Comparison of ENCODE assay signal across 27 mouse cellular contexts in genomic region chr7:120933680-120934195, GRCm38 (mm10). TPM values are rescaled to one million over a fixed set of nuclear protein-coding genes. Genes with fewer than 3 reads are reported as not detected.
DNase-seq lines count a peak whose midpoint lies in the region; ATAC-seq and TF ChIP-seq lines count a peak whose summit lies in the region.
"Had no signal": no experiment of that assay in that cellular context is flagged by ENCODE, and none has a peak within 500 bp of the region (broad histone marks: within the 10 kb centered on the region; RNA-seq: fewer than 3 reads in every experiment).

No protein-coding gene starts in this region.

- H3K9me3 ChIP-seq in intestine, embryonic 15.5 days, result no peaks in the 10 kb centered on the region
- no peaks in the 10 kb centered on the region for H3K9me3 ChIP-seq in intestine, postnatal 0 days (ENCODE audit: control insufficient read depth)
- H3K9me3 ChIP-seq in liver, embryonic 13.5 days (replicated peaks), result no peaks in the 10 kb centered on the region
- H3K9me3 ChIP-seq: embryonic facial prominence, embryonic 15.5 days; forebrain, embryonic 10.5 days; heart, embryonic 13.5 days; hindbrain, embryonic 13.5 days; megakaryocyte, embryonic 14.5 days had no signal

- no peak for TF ChIP-seq CTCF in intestine, postnatal 0 days (IDR thresholded peaks at IDR 0.05; ENCODE audit: low read depth)

- no peak overlapping the region for H3K4me3 ChIP-seq in intestine, embryonic 15.5 days (replicated peaks)
- no peak overlapping the region for H3K4me3 ChIP-seq in intestine, postnatal 0 days (ENCODE audit: low read depth, low read length)
- no peak overlapping the region for H3K4me3 ChIP-seq in liver, embryonic 13.5 days (replicated peaks)
- H3K4me3 ChIP-seq: embryonic facial prominence, embryonic 15.5 days; forebrain, embryonic 10.5 days; heart, embryonic 13.5 days; hindbrain, embryonic 13.5 days; megakaryocyte, embryonic 14.5 days; myocyte had no signal

- peak; percentile 56 for DNase-seq in c-Kit-positive CD71-positive TER-119-positive erythroid progenitor cells, embryonic 14.5 days (ENCODE audit: low spot score)
- DNase-seq in liver, embryonic 13.5 days, result peak; percentile 51
- DNase-seq in ovary, adult 18-20 months (ENCODE audit: low spot score), result no peak
- no peak for DNase-seq in layer of hippocampus, adult 8-10 months (ENCODE audit: low spot score in 2 of 2)
- DNase-seq: adrenal gland, adult 2 months; cerebellum, adult 8-10 months; cerebellum, postnatal 36 days; gastrocnemius, postnatal 14 days; heart, adult 18-20 months; heart, postnatal 36 days; kidney, adult 8-10 months; kidney, postnatal 10 days; lung, adult 2 months; lung, postnatal 14 days; midbrain, embryonic 14.5 days had no signal

- no peak overlapping the region for H3K9ac ChIP-seq in intestine, embryonic 15.5 days
- H3K9ac ChIP-seq in intestine, postnatal 0 days (ENCODE audit: low read depth, low read length), result no peak overlapping the region
- peak overlapping the region; percentile 26 for H3K9ac ChIP-seq in liver, embryonic 13.5 days
- H3K9ac ChIP-seq: embryonic facial prominence, embryonic 15.5 days; heart, embryonic 13.5 days; hindbrain, embryonic 13.5 days had no signal

- H3K27ac ChIP-seq in intestine, embryonic 15.5 days, result no peak overlapping the region
- no peak overlapping the region for H3K27ac ChIP-seq in intestine, postnatal 0 days (ENCODE audit: low read depth, low read length)
- peak overlapping the region; percentile 49 for H3K27ac ChIP-seq in liver, embryonic 13.5 days
- H3K27ac ChIP-seq: embryonic facial prominence, embryonic 15.5 days; forebrain, embryonic 10.5 days; heart, embryonic 13.5 days; hindbrain, embryonic 13.5 days had no signal

- H3K36me3 ChIP-seq in intestine, embryonic 15.5 days, result peaks cover 61% of the 10 kb centered on the region
- peaks cover 89% of the 10 kb centered on the region for H3K36me3 ChIP-seq in intestine, postnatal 0 days (ENCODE audit: control insufficient read depth, insufficient read depth)
- peaks cover 92% of the 10 kb centered on the region for H3K36me3 ChIP-seq in liver, embryonic 13.5 days

- ATAC-seq in intestine, embryonic 15.5 days, result 0 out of 2 replicates have a peak, but pooled peaks have one; percentile 24
- no peak for ATAC-seq in intestine, postnatal 0 days
- peak; percentile 83 for ATAC-seq in liver, embryonic 13.5 days (ENCODE audit: low read depth)
- ATAC-seq in megakaryocyte-erythroid progenitor cell, adult 5-6 weeks (replicated peaks; ENCODE audit: low FRiP score, low TSS enrichment, poor library complexity, severe bottlenecking), result peak; percentile 84
- ATAC-seq: forebrain, embryonic 16.5 days had no signal

- no peaks in the 10 kb centered on the region for H3K27me3 ChIP-seq in intestine, embryonic 15.5 days (replicated peaks)
- H3K27me3 ChIP-seq in intestine, postnatal 0 days (replicated peaks; ENCODE audit: control insufficient read depth, insufficient read depth, low read length), result no peaks in the 10 kb centered on the region
- no peaks in the 10 kb centered on the region for H3K27me3 ChIP-seq in liver, embryonic 13.5 days
- H3K27me3 ChIP-seq: embryonic facial prominence, embryonic 15.5 days; heart, embryonic 13.5 days; hindbrain, embryonic 13.5 days; megakaryocyte, embryonic 14.5 days had no signal

- no peak overlapping the region for H3K4me2 ChIP-seq in intestine, embryonic 15.5 days (replicated peaks)
- H3K4me2 ChIP-seq in intestine, postnatal 0 days (replicated peaks; ENCODE audit: low read depth), result no peak overlapping the region
- H3K4me2 ChIP-seq in liver, embryonic 13.5 days, result peak overlapping the region; percentile 6; the same call in 1 of the 2 replicates
- H3K4me2 ChIP-seq: embryonic facial prominence, embryonic 15.5 days; heart, embryonic 13.5 days; hindbrain, embryonic 13.5 days had no signal

- WGBS in intestine, embryonic 15.5 days, result 85% methylated on average over 5 of the region's 5 CpGs
- WGBS in intestine, postnatal 0 days, result 66% methylated on average over 4 of the region's 5 CpGs
- WGBS in liver, embryonic 13.5 days (ENCODE audit: insufficient replicate concordance), result 37% methylated on average over 5 of the region's 5 CpGs

- H3K4me1 ChIP-seq in intestine, embryonic 15.5 days (replicated peaks), result no peaks in the 10 kb centered on the region
- no peaks in the 10 kb centered on the region for H3K4me1 ChIP-seq in intestine, postnatal 0 days (replicated peaks; ENCODE audit: control insufficient read depth, insufficient read depth, low read length)
- peaks cover 21% of the 10 kb centered on the region for H3K4me1 ChIP-seq in liver, embryonic 13.5 days (replicated peaks)
- H3K4me1 ChIP-seq: embryonic facial prominence, embryonic 15.5 days; forebrain, embryonic 10.5 days; heart, embryonic 13.5 days; hindbrain, embryonic 13.5 days had no signal

RNA-seq across cellular contexts. Expression of gene Polr3e, which starts 16.2 kb away (rescaled TPM):
- 40.3 and 41.5 TPM in 2 replicates for polyA plus RNA-seq in intestine, embryonic 15.5 days (2015; fragmentation: Nextera tagmentation; extraction: Ambion mirVana)
- polyA plus RNA-seq in intestine, postnatal 0 days (2015; fragmentation: Nextera tagmentation; extraction: Ambion mirVana), result 18.3 and 19.6 TPM in 2 replicates
- polyA plus RNA-seq in liver, embryonic 13.5 days (2015; fragmentation: Nextera tagmentation; extraction: Ambion mirVana), result 19.3 and 21.1 TPM in 2 replicates
- 36.0 and 40.6 TPM in 2 replicates for total RNA-seq in megakaryocyte-erythroid progenitor cell, adult 5-6 weeks (2014; fragmentation: Nextera tagmentation)
- total RNA-seq in megakaryocyte-erythroid progenitor cell, adult 5-6 weeks (2017), result 32.4 and 36.6 TPM in 2 replicates
- total RNA-seq in layer of hippocampus, adult 8-10 months (2022), result 10 to 100 TPM; 26.5 to 30.1 (median 29.6) TPM

RNA-seq across cellular contexts. Expression of gene Cdr2, which starts 48.4 kb away (rescaled TPM):
- 13.1 and 15.7 TPM in 2 replicates for polyA plus RNA-seq in intestine, embryonic 15.5 days (2015; fragmentation: Nextera tagmentation; extraction: Ambion mirVana)
- polyA plus RNA-seq in intestine, postnatal 0 days (2015; fragmentation: Nextera tagmentation; extraction: Ambion mirVana), result 119 and 124 TPM in 2 replicates
- polyA plus RNA-seq in liver, embryonic 13.5 days (2015; fragmentation: Nextera tagmentation; extraction: Ambion mirVana), result 38.1 and 39.1 TPM in 2 replicates
- total RNA-seq in megakaryocyte-erythroid progenitor cell, adult 5-6 weeks (2014; fragmentation: Nextera tagmentation), result 32.2 and 39.0 TPM in 2 replicates
- total RNA-seq in megakaryocyte-erythroid progenitor cell, adult 5-6 weeks (2017), result 42.9 and 61.6 TPM in 2 replicates
- 1 to 10 TPM; 4.7 to 6.9 (median 4.9) TPM for total RNA-seq in layer of hippocampus, adult 8-10 months (2022)

RNA-seq across cellular contexts. Expression of gene Mfsd13b, which starts 48.6 kb away (rescaled TPM):
- polyA plus RNA-seq in intestine, embryonic 15.5 days (2015; fragmentation: Nextera tagmentation; extraction: Ambion mirVana), result 0.15 and 0.60 TPM in 2 replicates
- 1.4 and 1.5 TPM in 2 replicates for polyA plus RNA-seq in intestine, postnatal 0 days (2015; fragmentation: Nextera tagmentation; extraction: Ambion mirVana)
- not detected in 2 replicates for polyA plus RNA-seq in liver, embryonic 13.5 days (2015; fragmentation: Nextera tagmentation; extraction: Ambion mirVana)
- total RNA-seq in megakaryocyte-erythroid progenitor cell, adult 5-6 weeks (2014; fragmentation: Nextera tagmentation), result 0.33 TPM in 1 of 2 replicates, not detected in the other
- not detected in 2 replicates for total RNA-seq in megakaryocyte-erythroid progenitor cell, adult 5-6 weeks (2017)
- total RNA-seq in layer of hippocampus, adult 8-10 months (2022), result 1 to 10 TPM in 2 of 4 experiments, under 1 TPM in 2; 0.92 to 3.2 (median 1.4) TPM
- total RNA-seq: adrenal gland, adult 2 months; gastrocnemius, postnatal 14 days; heart, adult 18-20 months; heart, postnatal 36 days had no signal
- polyA plus RNA-seq: CD4-positive, CD25-positive, alpha-beta regulatory T cell, adult 4 months; forebrain, embryonic 16.5 days; midbrain, embryonic 14.5 days; neural tube, embryonic 14.5 days had no signal

Comparison
In these comparisons a context has a peak if more than half of its experiments do, and no peak if none do; other contexts are left out.
1. DNase-seq: peak in c-Kit-positive CD71-positive TER-119-positive erythroid progenitor cells, embryonic 14.5 days (single experiment) and liver, embryonic 13.5 days (single experiment); none in ovary, adult 18-20 months (single experiment) and layer of hippocampus, adult 8-10 months (0 of 2).